Mouse (Mus musculus): ENCODE data around the gene Kcnma1. TPM values are rescaled to one million over a fixed set of nuclear protein-coding genes. Genes with fewer than 3 reads are reported as not detected.
A peak's percentile ranks its signal among the peaks of the same experiment; 100 is the strongest.

The Kcnma1 gene
- polyA plus RNA-seq, 1 experiment from 2014 or later = 0.16 TPM

- WGBS = 78% methylated on average over 3 of the region's 3 CpGs
- Histone ChIP-seq H3K27me3 (ENCODE audit: insufficient read depth, poor library complexity, severe bottlenecking) (peaks cover 89% of the 10 kb centered on the region), H3K4me1 (no peaks in the 10 kb centered on the region), H3K27ac (no peak overlapping the region), H3K4me3 (no peak overlapping the region), H3K9me3 (no peaks in the 10 kb centered on the region), H3K36me3 (no peaks in the 10 kb centered on the region)
- DNase-seq (ENCODE audit: low spot score) = no peak
These were observed 325.8 kb downstream of the Kcnma1 start for GRCm38 (mm10) chr14:23688513-23688912.

GRCm38 (mm10) chr14:23684463-23685066, 329.7 kb downstream of the Kcnma1 start:
- 31% methylated on average over 3 of the region's 3 CpGs for WGBS
- H3K27me3 ChIP-seq (ENCODE audit: insufficient read depth, poor library complexity, severe bottlenecking) = peaks cover 82% of the 10 kb centered on the region

GRCm38 (mm10) chr14:23682758-23683157, 331.5 kb downstream of the Kcnma1 start:
- Histone ChIP-seq H3K27ac (no peak overlapping the region), H3K27me3 (ENCODE audit: insufficient read depth, poor library complexity, severe bottlenecking) (peaks cover 82% of the 10 kb centered on the region), H3K4me1 (peaks cover 5% of the 10 kb centered on the region; the same call in 1 of the 2 replicates), H3K4me3 (no peak overlapping the region), H3K36me3 (no peaks in the 10 kb centered on the region), H3K9me3 (no peaks in the 10 kb centered on the region)
- WGBS = 23% methylated on average over 4 of the region's 4 CpGs
- DNase-seq (ENCODE audit: low spot score) = peak; percentile 76

More at GRCm38 (mm10) chr14:23684463-23685066, 329.7 kb downstream of the Kcnma1 start:
- Histone ChIP-seq H3K36me3 (no peaks in the 10 kb centered on the region), H3K9me3 (no peaks in the 10 kb centered on the region), H3K27ac (no peak overlapping the region), H3K4me1 (peaks cover 5% of the 10 kb centered on the region; the same call in 1 of the 2 replicates), H3K4me3 (no peak overlapping the region)
- DNase-seq (ENCODE audit: low spot score) = no peak

- WGBS = 67% methylated on average over 2 of the region's 2 CpGs
- DNase-seq (ENCODE audit: low spot score) = no peak
- no peaks in the 10 kb centered on the region for H3K9me3 ChIP-seq
- no peak overlapping the region for H3K27ac ChIP-seq
- H3K4me3 ChIP-seq = no peak overlapping the region
- no peaks in the 10 kb centered on the region for H3K36me3 ChIP-seq
- peaks cover 5% of the 10 kb centered on the region; the same call in 1 of the 2 replicates for H3K4me1 ChIP-seq
- peaks cover 70% of the 10 kb centered on the region for H3K27me3 ChIP-seq (ENCODE audit: insufficient read depth, poor library complexity, severe bottlenecking)
These were observed 334.9 kb downstream of the Kcnma1 start for GRCm38 (mm10) chr14:23679378-23679777.

DNA sequence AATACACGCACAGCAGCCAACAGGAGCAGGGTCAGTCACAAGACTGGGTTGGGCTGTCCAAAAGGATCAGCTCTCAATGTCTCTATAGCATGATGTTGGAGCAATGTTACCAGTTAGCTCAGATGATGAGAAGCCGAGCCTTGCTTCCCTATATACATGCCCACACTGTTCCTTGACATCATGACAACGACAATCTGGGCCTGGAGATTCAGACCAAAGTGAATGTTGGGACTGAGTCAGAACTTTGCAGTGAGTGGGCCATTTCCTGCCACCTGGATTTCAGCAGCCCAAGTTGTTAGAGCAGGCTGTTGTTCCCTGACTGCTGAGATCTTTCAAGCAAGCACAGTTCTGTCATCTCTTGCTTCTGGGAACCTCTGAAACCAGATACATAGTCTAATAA, 347.9 kb downstream of the Kcnma1 start:
- H3K4me3 ChIP-seq = no peak overlapping the region
- no peaks in the 10 kb centered on the region for H3K9me3 ChIP-seq
- H3K27ac ChIP-seq = no peak overlapping the region
- DNase-seq (ENCODE audit: low spot score) = no peak
- H3K4me1 ChIP-seq = no peaks in the 10 kb centered on the region
- H3K36me3 ChIP-seq = no peaks in the 10 kb centered on the region
- 78% methylated on average over 3 of the region's 3 CpGs for WGBS
- no peaks in the 10 kb centered on the region for H3K27me3 ChIP-seq (ENCODE audit: insufficient read depth, poor library complexity, severe bottlenecking)

- 80% methylated on average over 4 of the region's 4 CpGs for WGBS
- Histone ChIP-seq H3K4me1 (no peaks in the 10 kb centered on the region), H3K4me3 (no peak overlapping the region), H3K36me3 (no peaks in the 10 kb centered on the region), H3K27ac (no peak overlapping the region), H3K27me3 (ENCODE audit: insufficient read depth, poor library complexity, severe bottlenecking) (0 out of 2 replicates have a peak, but pooled peaks cover 4% of the 10 kb centered on the region), H3K9me3 (no peaks in the 10 kb centered on the region)
- DNase-seq (ENCODE audit: low spot score) = peak; percentile 27
These were observed 362.6 kb downstream of the Kcnma1 start for GRCm38 (mm10) chr14:23651682-23652081.

DNA sequence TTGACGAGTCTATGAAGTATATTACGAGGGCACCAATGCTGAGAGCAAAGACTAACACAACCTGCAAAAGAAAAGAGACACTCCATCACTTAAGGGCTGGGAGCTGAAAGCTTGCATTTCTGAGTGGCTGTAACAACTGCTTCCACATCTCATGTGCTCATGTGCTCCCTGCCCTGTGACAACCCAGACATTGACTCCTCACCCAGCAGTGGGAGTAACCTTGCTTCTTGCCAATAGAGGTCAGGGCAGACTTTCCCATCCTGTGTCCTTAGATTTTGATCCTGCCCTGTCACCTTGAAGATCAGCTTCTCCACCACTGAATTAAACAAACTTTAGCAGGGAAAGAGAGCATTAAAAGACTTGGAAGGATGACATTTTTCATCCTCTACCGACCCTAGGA, 364.2 kb downstream of the Kcnma1 start:
- Histone ChIP-seq H3K27me3 (ENCODE audit: insufficient read depth, poor library complexity, severe bottlenecking) (peaks cover 13% of the 10 kb centered on the region; the same call in 1 of the 2 replicates), H3K4me3 (no peak overlapping the region), H3K4me1 (no peaks in the 10 kb centered on the region), H3K36me3 (no peaks in the 10 kb centered on the region), H3K27ac (no peak overlapping the region), H3K9me3 (no peaks in the 10 kb centered on the region)
- 81% methylated on average over 3 of the region's 3 CpGs for WGBS
- peak; percentile 64 for DNase-seq (ENCODE audit: low spot score)

DNA sequence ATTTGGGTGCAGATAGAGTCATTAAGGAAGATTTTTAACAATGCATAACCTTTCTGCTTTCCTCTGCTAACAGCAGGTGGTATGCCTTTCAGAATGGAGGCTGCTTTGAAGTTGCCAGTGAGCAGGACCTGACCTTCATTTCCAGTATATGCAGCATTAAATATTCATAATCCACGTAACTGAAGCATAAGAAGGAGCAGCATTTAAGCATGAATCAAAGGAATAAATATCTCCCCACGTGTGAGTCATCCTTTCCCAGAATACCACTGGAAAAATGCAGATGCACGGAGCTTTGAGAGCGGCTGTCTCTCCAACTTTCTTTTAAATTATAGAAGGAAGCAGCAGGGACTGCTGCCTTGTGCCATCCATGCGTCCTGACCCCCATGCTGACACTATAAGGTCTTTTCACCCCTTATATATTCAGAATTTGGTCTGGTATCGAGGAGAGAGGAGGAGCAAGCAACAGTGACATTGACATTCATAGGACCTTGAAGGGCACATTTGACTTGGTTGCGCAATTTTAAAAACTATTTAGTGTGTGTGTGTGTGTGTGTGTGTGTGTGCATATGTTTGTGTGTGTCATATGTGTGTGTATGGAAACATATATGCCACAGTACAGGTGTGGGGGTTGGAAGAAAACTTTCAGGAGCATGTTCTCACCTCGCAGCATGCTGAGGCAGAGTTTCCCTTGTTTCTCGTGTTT, 368.8 kb downstream of the Kcnma1 start:
- peaks cover 15% of the 10 kb centered on the region; the same call in 1 of the 2 replicates for H3K27me3 ChIP-seq (ENCODE audit: insufficient read depth, poor library complexity, severe bottlenecking)
- no peaks in the 10 kb centered on the region for H3K36me3 ChIP-seq
- 77% methylated on average over 9 of the region's 9 CpGs for WGBS

GRCm38 (mm10) chr14:23643162-23643561, 371.1 kb downstream of the Kcnma1 start:
- no peak overlapping the region for H3K27ac ChIP-seq
- WGBS = 80% methylated on average over 3 of the region's 3 CpGs
- no peak for DNase-seq (ENCODE audit: low spot score)
- H3K4me1 ChIP-seq = no peaks in the 10 kb centered on the region
- no peaks in the 10 kb centered on the region for H3K36me3 ChIP-seq
- H3K9me3 ChIP-seq = no peaks in the 10 kb centered on the region
- H3K27me3 ChIP-seq (ENCODE audit: insufficient read depth, poor library complexity, severe bottlenecking) = peaks cover 11% of the 10 kb centered on the region; the same call in 1 of the 2 replicates
- H3K4me3 ChIP-seq = no peak overlapping the region

More for the DNA sequence above, 368.8 kb downstream of the Kcnma1 start:
- Histone ChIP-seq H3K27ac (no peak overlapping the region), H3K4me1 (no peaks in the 10 kb centered on the region), H3K9me3 (no peaks in the 10 kb centered on the region), H3K4me3 (no peak overlapping the region)
- DNase-seq (ENCODE audit: low spot score) = no peak

DNA sequence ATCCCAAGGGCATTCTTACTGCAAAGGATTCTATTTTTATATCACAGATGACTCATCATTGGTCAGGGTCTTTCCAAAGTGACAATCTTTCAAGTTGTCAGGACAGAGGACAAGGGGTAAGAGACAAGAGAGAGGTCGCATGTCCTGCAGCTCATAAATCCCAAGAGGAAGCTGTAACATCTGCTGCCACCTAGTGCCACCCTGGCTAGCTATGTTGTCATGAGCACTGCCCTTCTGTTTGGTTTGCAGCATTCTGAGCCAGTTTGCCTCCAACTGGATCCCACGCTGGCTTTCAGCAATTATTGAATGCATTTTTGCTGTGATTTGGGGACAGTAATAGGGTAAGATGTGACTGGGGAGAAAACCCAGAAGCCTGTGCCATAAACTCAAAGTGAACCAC, 373.6 kb downstream of the Kcnma1 start:
- Histone ChIP-seq H3K4me3 (no peak overlapping the region), H3K27me3 (ENCODE audit: insufficient read depth, poor library complexity, severe bottlenecking) (peaks cover 8% of the 10 kb centered on the region; the same call in 1 of the 2 replicates), H3K9me3 (no peaks in the 10 kb centered on the region), H3K36me3 (no peaks in the 10 kb centered on the region), H3K4me1 (no peaks in the 10 kb centered on the region; the same call in 1 of the 2 replicates), H3K27ac (no peak overlapping the region)
- WGBS = 35% methylated on average over 2 of the region's 2 CpGs
- DNase-seq (ENCODE audit: low spot score) = peak; percentile 63

- no peaks in the 10 kb centered on the region for H3K36me3 ChIP-seq
- peak; percentile 3 for DNase-seq (ENCODE audit: low spot score)
- H3K9me3 ChIP-seq = no peaks in the 10 kb centered on the region
- H3K27ac ChIP-seq = no peak overlapping the region
- no peak overlapping the region for H3K4me3 ChIP-seq
- no peaks in the 10 kb centered on the region; the same call in 1 of the 2 replicates for H3K27me3 ChIP-seq (ENCODE audit: insufficient read depth, poor library complexity, severe bottlenecking)
- H3K4me1 ChIP-seq = no peaks in the 10 kb centered on the region; the same call in 1 of the 2 replicates
- WGBS = 76% methylated on average over 3 of the region's 3 CpGs
These were observed 376.1 kb downstream of the Kcnma1 start for GRCm38 (mm10) chr14:23638078-23638695.

DNA sequence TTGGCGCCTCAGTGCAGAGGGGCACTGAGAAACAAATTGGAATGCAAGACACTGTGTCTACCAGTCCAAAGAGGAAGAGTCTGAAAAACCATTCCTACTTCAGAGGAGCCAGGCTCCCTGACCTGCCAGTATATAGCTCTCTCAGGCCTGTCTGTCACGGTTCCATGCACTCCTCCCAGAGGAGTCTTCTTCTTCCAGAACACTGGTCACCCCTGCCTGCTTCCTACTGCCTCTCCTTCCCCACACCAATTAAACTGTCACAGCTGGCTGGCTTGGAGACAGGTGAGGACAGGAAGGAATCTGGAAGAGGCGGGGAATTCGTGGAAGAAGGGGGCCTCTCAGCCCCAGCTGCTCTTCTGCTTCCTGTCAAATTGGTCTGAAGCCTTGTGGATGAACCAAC, 378.4 kb downstream of the Kcnma1 start:
- 46% methylated on average over 4 of the region's 4 CpGs for WGBS
- Histone ChIP-seq H3K4me3 (no peak overlapping the region), H3K4me1 (no peaks in the 10 kb centered on the region; the same call in 1 of the 2 replicates), H3K9me3 (no peaks in the 10 kb centered on the region), H3K27me3 (ENCODE audit: insufficient read depth, poor library complexity, severe bottlenecking) (no peaks in the 10 kb centered on the region; the same call in 1 of the 2 replicates), H3K27ac (no peak overlapping the region), H3K36me3 (no peaks in the 10 kb centered on the region)
- DNase-seq (ENCODE audit: low spot score) = no peak
